Mouse (Mus musculus) stomach, adult 2 months (tissue): ENCODE results near the gene Olfr669. TPM values are rescaled to one million over a fixed set of nuclear protein-coding genes. Genes with fewer than 3 reads are reported as not detected.

ENCODE experiments used
- polyA plus RNA-seq: library from polyadenylated mRNA; depleted of rRNA; stranded (reverse); fragments of >200 nt; gene quantifications from 2 replicates; pipeline ENCODE4 v1.2.3, GENCODE M21; 2012; rRNA removed

The Olfr669 gene
- polyA plus RNA-seq: not detected in 2 replicates

GRCm38 (mm10) chr7:104933940-104934339 is at the start of gene Olfr669:
Olfr669 (plus strand) TSS chr7:104934240.

GRCm38 (mm10) chr7:104895852-104896251 is 38.2 kb upstream of the Olfr669 start, which contains the start of gene Olfr666:
Olfr666 (minus strand) TSS chr7:104895952.

GRCm38 (mm10) chr7:104921382-104921781 is 12.7 kb upstream of the Olfr669 start, which contains the start of gene Olfr667:
Olfr667 (minus strand) TSS chr7:104921482.

GRCm38 (mm10) chr7:104927957-104928356 is 6.1 kb upstream of the Olfr669 start, which contains the start of gene Olfr668:
Olfr668 (minus strand) TSS chr7:104928057.

GRCm38 (mm10) chr7:104962520-104962919 is 28.5 kb downstream of the Olfr669 start, which contains the start of gene Olfr670:
Olfr670 (minus strand) TSS chr7:104962620.

GRCm38 (mm10) chr7:104979026-104979425 is 45.0 kb downstream of the Olfr669 start, which contains the start of gene Olfr671:
Olfr671 (minus strand) TSS chr7:104979126.

Other genes with a start within 250 kb of the Olfr669 start
- not detected in 2 replicates for gene Olfr661, start 247.7 kb upstream of the Olfr669 start, polyA plus RNA-seq
- gene Usp17le, start 156.8 kb upstream of the Olfr669 start, polyA plus RNA-seq: not detected in 2 replicates
- gene Usp17lb, start 91.6 kb upstream of the Olfr669 start, polyA plus RNA-seq: not detected in 2 replicates
- not detected in 2 replicates for gene Usp17la, start 77.2 kb upstream of the Olfr669 start, polyA plus RNA-seq
- gene Olfr665, start 56.2 kb upstream of the Olfr669 start, polyA plus RNA-seq: not detected in 2 replicates
- not detected in 2 replicates for gene Olfr666, start 38.3 kb upstream of the Olfr669 start, polyA plus RNA-seq
- not detected in 2 replicates for gene Olfr667, start 12.8 kb upstream of the Olfr669 start, polyA plus RNA-seq
- not detected in 2 replicates for gene Olfr668, start 6.2 kb upstream of the Olfr669 start, polyA plus RNA-seq
- gene Olfr670, start 28.4 kb downstream of the Olfr669 start, polyA plus RNA-seq: not detected in 2 replicates
- gene Olfr671, start 44.9 kb downstream of the Olfr669 start, polyA plus RNA-seq: not detected in 2 replicates
- not detected in 2 replicates for gene Olfr672, start 67.8 kb downstream of the Olfr669 start, polyA plus RNA-seq
- not detected in 2 replicates for gene Olfr675, start 94.2 kb downstream of the Olfr669 start, polyA plus RNA-seq
- not detected in 2 replicates for gene Olfr676, start 98.5 kb downstream of the Olfr669 start, polyA plus RNA-seq
- gene Olfr677, start 117.1 kb downstream of the Olfr669 start, polyA plus RNA-seq: not detected in 2 replicates
- not detected in 2 replicates for gene Olfr678, start 130.2 kb downstream of the Olfr669 start, polyA plus RNA-seq
- gene Olfr679, start 147.0 kb downstream of the Olfr669 start, polyA plus RNA-seq: not detected in 2 replicates
- not detected in 2 replicates for gene Olfr680-ps1, start 158.6 kb downstream of the Olfr669 start, polyA plus RNA-seq
- gene Olfr681, start 182.6 kb downstream of the Olfr669 start, polyA plus RNA-seq: not detected in 2 replicates
- gene Olfr683, start 212.8 kb downstream of the Olfr669 start, polyA plus RNA-seq: not detected in 2 replicates
- gene Olfr684, start 229.4 kb downstream of the Olfr669 start, polyA plus RNA-seq: not detected in 2 replicates